Mouse (Mus musculus): ENCODE data around the gene 1700017N19Rik. TPM values are rescaled to one million over a fixed set of nuclear protein-coding genes. Genes with fewer than 3 reads are reported as not detected.

Gene 1700017N19Rik
- total and polyA plus RNA-seq, 3 experiments = not detected

DNA sequence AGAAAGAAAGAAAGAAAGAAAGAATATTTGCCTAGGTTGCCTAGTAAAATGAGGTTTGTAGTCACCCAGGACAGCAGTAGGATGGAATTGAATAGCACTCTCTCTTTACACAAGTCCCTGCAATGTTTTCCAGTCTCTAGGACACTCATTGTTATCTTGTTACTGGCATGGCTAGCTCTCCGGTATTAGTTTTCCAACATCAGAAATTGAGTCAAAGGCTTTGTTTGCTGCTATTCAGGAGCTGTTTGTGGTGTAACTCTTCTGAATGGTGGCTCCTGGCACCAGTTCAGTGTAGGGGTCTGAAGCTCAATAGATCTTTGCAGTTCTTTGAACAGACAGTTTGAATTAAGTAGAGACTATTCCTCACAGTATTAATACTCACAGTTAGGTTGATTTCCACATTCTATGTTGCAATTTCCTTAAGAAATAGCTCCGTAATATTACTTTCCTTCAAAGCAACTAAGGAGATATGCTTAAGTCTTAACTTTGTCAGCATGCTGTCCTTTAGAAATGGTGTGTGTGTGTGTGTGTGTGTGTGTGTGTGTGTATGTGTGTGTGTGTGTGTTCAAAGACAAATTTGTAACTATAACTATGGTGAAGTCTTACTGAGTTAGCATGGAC, 71.8 kb downstream of the 1700017N19Rik start:
- DNase-seq (ENCODE audit: low read depth, low spot score) = no peak
- TF ChIP-seq MXI1 (IDR thresholded peaks at IDR 0.05; ENCODE audit: low read depth, low read length) = no peak
- no peak for TF ChIP-seq TAL1 (IDR thresholded peaks at IDR 0.05; ENCODE audit: low read length)
- TF ChIP-seq ELF1 (IDR thresholded peaks at IDR 0.05; ENCODE audit: low read depth, low read length) = no peak
- TF ChIP-seq ZNF384 (IDR thresholded peaks at IDR 0.05; ENCODE audit: low read depth, low read length) = no peak
- TF ChIP-seq MAFK (IDR thresholded peaks at IDR 0.05; ENCODE audit: borderline replicate concordance, low read depth, low read length) = no peak
- TF ChIP-seq MAZ (IDR thresholded peaks at IDR 0.05; ENCODE audit: low read depth, low read length) = no peak
- no peak for TF ChIP-seq JUND (IDR thresholded peaks at IDR 0.05; ENCODE audit: low read depth, low read length)
- TF ChIP-seq GATA1 (IDR thresholded peaks at IDR 0.05; ENCODE audit: low read depth, low read length) = no peak
- no peak for TF ChIP-seq POLR2AphosphoS5 (IDR thresholded peaks at IDR 0.05; ENCODE audit: borderline replicate concordance, low read depth, low read length)
- TF ChIP-seq CHD1 (IDR thresholded peaks at IDR 0.05; ENCODE audit: low read depth, low read length) = no peak
- TF ChIP-seq POLR2AphosphoS2 (IDR thresholded peaks at IDR 0.05; ENCODE audit: low read length) = no peak
- no peak for TF ChIP-seq SIN3A (IDR thresholded peaks at IDR 0.05; ENCODE audit: low read length)
- TF ChIP-seq ETS1 (IDR thresholded peaks at IDR 0.05; ENCODE audit: low read depth, low read length) = no peak
- no peak overlapping the region for H3K9ac ChIP-seq (ENCODE audit: control insufficient read depth, low read depth, low read length, poor library complexity, severe bottlenecking)
- no peaks in the 10 kb centered on the region; a peak in 1 of 4 replicates for H3K27me3 ChIP-seq (ENCODE audit: control insufficient read depth in 1 of 2, insufficient read depth in 2 of 2, low read length in 2 of 2)
- H3K36me3 ChIP-seq (ENCODE audit: control insufficient read depth in 1 of 2, insufficient read depth in 2 of 2, low read length in 2 of 2) = no peaks in the 10 kb centered on the region
- H3K9me3 ChIP-seq (replicated peaks; ENCODE audit: insufficient read depth, low read length) = no peaks in the 10 kb centered on the region
- H3K4me1 ChIP-seq (ENCODE audit: control insufficient read depth in 1 of 2, insufficient read depth in 2 of 2, low read length in 2 of 2) = no peaks in the 10 kb centered on the region
- no peaks in the 10 kb centered on the region for H3K79me2 ChIP-seq (ENCODE audit: control insufficient read depth, insufficient read depth, low read length, poor library complexity)
- H3K27ac ChIP-seq (ENCODE audit: control insufficient read depth, low read depth, low read length) = no peak overlapping the region
- no peak overlapping the region for H3K4me3 ChIP-seq (ENCODE audit: control insufficient read depth in 1 of 2, insufficient read depth in 1 of 2, low read depth in 2 of 2, low read length in 2 of 2)

Other genes with a start within 250 kb of the 1700017N19Rik start
- not detected in 2 replicates for gene Gm4302, start 249.6 kb upstream of the 1700017N19Rik start, total RNA-seq (2012; rRNA removed)
- not detected for gene Gm4302, start 249.6 kb upstream of the 1700017N19Rik start, polyA plus RNA-seq (2012; ENCODE audit: insufficient read depth in 1 of 2, insufficient read length in 2 of 2, low read depth in 1 of 2, low replicate concordance in 2 of 2, missing spikeins in 1 of 2)
- gene Gm4303, start 244.5 kb upstream of the 1700017N19Rik start, total RNA-seq (2012; rRNA removed) = not detected in 2 replicates
- not detected for gene Gm4303, start 244.5 kb upstream of the 1700017N19Rik start, polyA plus RNA-seq (2012; ENCODE audit: insufficient read depth in 1 of 2, insufficient read length in 2 of 2, low read depth in 1 of 2, low replicate concordance in 2 of 2, missing spikeins in 1 of 2)
- gene Gm4305, start 239.4 kb upstream of the 1700017N19Rik start, total RNA-seq (2012; rRNA removed) = not detected in 2 replicates
- gene Gm4305, start 239.4 kb upstream of the 1700017N19Rik start, polyA plus RNA-seq (2012; ENCODE audit: insufficient read depth in 1 of 2, insufficient read length in 2 of 2, low read depth in 1 of 2, low replicate concordance in 2 of 2, missing spikeins in 1 of 2) = not detected
- not detected in 2 replicates for gene Gm4307, start 229.1 kb upstream of the 1700017N19Rik start, total RNA-seq (2012; rRNA removed)
- gene Gm4307, start 229.1 kb upstream of the 1700017N19Rik start, polyA plus RNA-seq (2012; ENCODE audit: insufficient read depth in 1 of 2, insufficient read length in 2 of 2, low read depth in 1 of 2, low replicate concordance in 2 of 2, missing spikeins in 1 of 2) = not detected
- not detected in 2 replicates for gene Gm4312, start 207.9 kb upstream of the 1700017N19Rik start, total RNA-seq (2012; rRNA removed)
- gene Gm4312, start 207.9 kb upstream of the 1700017N19Rik start, polyA plus RNA-seq (2012; ENCODE audit: insufficient read depth in 1 of 2, insufficient read length in 2 of 2, low read depth in 1 of 2, low replicate concordance in 2 of 2, missing spikeins in 1 of 2) = not detected
- 6.7 and 8.9 TPM in 2 replicates for gene Tmtc3, start 103.1 kb upstream of the 1700017N19Rik start, total RNA-seq (2012; rRNA removed)
- 1 to 10 TPM in 1 of 2 experiments, not detected in 1; 7.5 TPM for gene Tmtc3, start 103.1 kb upstream of the 1700017N19Rik start, polyA plus RNA-seq (2012; ENCODE audit: insufficient read depth in 1 of 2, insufficient read length in 2 of 2, low read depth in 1 of 2, low replicate concordance in 2 of 2, missing spikeins in 1 of 2)
- 5.2 and 5.5 TPM in 2 replicates for gene Cep290, start 102.9 kb upstream of the 1700017N19Rik start, total RNA-seq (2012; rRNA removed)
- gene Cep290, start 102.9 kb upstream of the 1700017N19Rik start, polyA plus RNA-seq (2012; ENCODE audit: insufficient read depth in 1 of 2, insufficient read length in 2 of 2, low read depth in 1 of 2, low replicate concordance in 2 of 2, missing spikeins in 1 of 2) = 1 to 10 TPM in 1 of 2 experiments, not detected in 1; 3.8 TPM
- gene 4930430F08Rik, start 61 bp upstream of the 1700017N19Rik start, total RNA-seq (2012; rRNA removed) = 21.3 and 22.7 TPM in 2 replicates
- 10 to 100 TPM in 1 of 2 experiments, not detected in 1; 10.5 TPM for gene 4930430F08Rik, start 61 bp upstream of the 1700017N19Rik start, polyA plus RNA-seq (2012; ENCODE audit: insufficient read depth in 1 of 2, insufficient read length in 2 of 2, low read depth in 1 of 2, low replicate concordance in 2 of 2, missing spikeins in 1 of 2)

Measured in MEL (cell line).